Mouse (Mus musculus) myocyte (in vitro differentiated cells): ENCODE measurements at regions not wholly inside any gene's neighbourhood (a gene's known extent, or its start where the extent isn't known, plus 50 kb on each side); places are given as distances from the start of the nearest gene placed in this dataset.

Source experiments
- H3K27me3 ChIP-seq: one replicate; pipeline ENCODE4 v1.6.1; 2011; ENCODE audit not compliant: control insufficient read depth, insufficient read depth, insufficient read length
- H3K36me3 ChIP-seq: one replicate; pipeline ENCODE4 v1.6.1; 2011; ENCODE audit not compliant: control insufficient read depth, insufficient read depth
- H3K4me2 ChIP-seq: one replicate; pipeline ENCODE4 v1.6.1; 2011; ENCODE audit warnings: low read depth, control low read depth
- H3K4me3 ChIP-seq: one replicate; pipeline ENCODE4 v1.5.1; 2011; ENCODE audit warnings: mild to moderate bottlenecking, control low read depth, moderate library complexity
- H3K79me2 ChIP-seq: one replicate; pipeline ENCODE4 v1.6.1; 2011; ENCODE audit not compliant: control insufficient read depth, insufficient read depth
- H3ac ChIP-seq: one replicate; pipeline ENCODE4 v1.6.1; 2011; ENCODE audit not compliant: control insufficient read depth, insufficient read length
- CEBPB ChIP-seq: IDR thresholded peaks from 2 replicates; pipeline ENCODE4 v1.6.1; 2011; ENCODE audit warnings: mild to moderate bottlenecking, moderate library complexity; ENCODE audit not compliant: poor library complexity, insufficient read depth, severe bottlenecking
- E2F4 ChIP-seq: IDR thresholded peaks from one replicate; pipeline ENCODE4 v1.6.1; 2011; ENCODE audit warnings: mild to moderate bottlenecking, control low read depth, moderate library complexity; ENCODE audit not compliant: insufficient read depth
- MAX ChIP-seq: IDR thresholded peaks from one replicate; pipeline ENCODE4 v1.6.1; 2011; ENCODE audit warnings: low read depth, mild to moderate bottlenecking, control low read depth
- MYOD1 ChIP-seq, 3 experiments: IDR thresholded peaks; one replicate each; pipeline ENCODE4 v1.6.1; 2011; ENCODE audit warnings: control low read depth in 2 of 3, low read depth in 2 of 3, mild to moderate bottlenecking in 2 of 3, moderate library complexity in 1 of 3; ENCODE audit not compliant: insufficient read length in 2 of 3, control insufficient read depth in 1 of 3
- MYOG ChIP-seq, 3 experiments: IDR thresholded peaks; one replicate each; pipeline ENCODE4 v1.6.1; 2011; ENCODE audit warnings: control low read depth in 2 of 3, low read depth in 2 of 3, mild to moderate bottlenecking in 2 of 3; ENCODE audit not compliant: insufficient read length in 2 of 3, control insufficient read depth in 1 of 3, insufficient read depth in 1 of 3
- POLR2A ChIP-seq: IDR thresholded peaks from one replicate; pipeline ENCODE4 v1.6.1; 2011; ENCODE audit warnings: low read depth, mild to moderate bottlenecking, control low read depth, moderate library complexity; ENCODE audit not compliant: insufficient read length
- POLR2AphosphoS2 ChIP-seq: IDR thresholded peaks from one replicate; pipeline ENCODE4 v1.6.1; 2011; ENCODE audit warnings: low read depth, control low read depth; ENCODE audit not compliant: insufficient read length
- REST ChIP-seq: IDR thresholded peaks from one replicate; pipeline ENCODE4 v1.6.1; 2011; ENCODE audit warnings: mild to moderate bottlenecking, control low read depth, moderate library complexity; ENCODE audit not compliant: insufficient read depth, insufficient read length
- SRF ChIP-seq: IDR thresholded peaks from one replicate; pipeline ENCODE4 v1.6.1; 2011; ENCODE audit warnings: low read depth; ENCODE audit not compliant: control insufficient read depth, insufficient read length
- TCF12 ChIP-seq: IDR thresholded peaks from one replicate; pipeline ENCODE4 v1.6.1; 2011; ENCODE audit warnings: mild to moderate bottlenecking, control low read depth; ENCODE audit not compliant: poor library complexity, insufficient read depth, severe bottlenecking
- TCF3 ChIP-seq: IDR thresholded peaks from one replicate; pipeline ENCODE4 v1.6.1; 2011; ENCODE audit warnings: low read depth, control low read depth; ENCODE audit not compliant: insufficient read length
- USF1 ChIP-seq: IDR thresholded peaks from one replicate; pipeline ENCODE4 v1.6.1; 2011; ENCODE audit warnings: low read depth, mild to moderate bottlenecking, control low read depth, moderate library complexity

- Histone ChIP-seq H3K27me3 (no peaks in the 10 kb centered on the region), H3ac (no peak overlapping the region), H3K36me3 (no peaks in the 10 kb centered on the region), H3K79me2 (no peaks in the 10 kb centered on the region), H3K4me3 (no peak overlapping the region), H3K4me2 (no peak overlapping the region)
- TF ChIP-seq TCF12 (no peak), MYOD1 (IDR thresholded peaks at IDR 0.05; ENCODE audit: control insufficient read depth in 1 of 3, insufficient read length in 2 of 3, low read depth in 2 of 3) (no peak), TCF3 (no peak), POLR2AphosphoS2 (no peak), MAX (no peak), SRF (no peak), POLR2A (no peak), CEBPB (no peak), USF1 (no peak), MYOG (IDR thresholded peaks at IDR 0.05; ENCODE audit: control insufficient read depth in 1 of 3, insufficient read depth in 1 of 3, insufficient read length in 2 of 3, low read depth in 2 of 3) (no peak), E2F4 (no peak), REST (no peak)
These were observed 115.5 kb downstream of the Tomm20 start for GRCm38 (mm10) chr8:126830242-126830530.

- H3K79me2 ChIP-seq, result no peaks in the 10 kb centered on the region
These were observed 116.0 kb downstream of the Tomm20 start for GRCm38 (mm10) chr8:126829376-126830241.

GRCm38 (mm10) chr8:126827681-126828383 lies 117.8 kb downstream of the Tomm20 start:
- Histone ChIP-seq H3ac (no peak overlapping the region), H3K4me3 (no peak overlapping the region), H3K4me2 (peak overlapping the region; percentile 16), H3K27me3 (no peaks in the 10 kb centered on the region), H3K36me3 (no peaks in the 10 kb centered on the region), H3K79me2 (no peaks in the 10 kb centered on the region)
- TF ChIP-seq MYOG (IDR thresholded peaks at IDR 0.05; ENCODE audit: control insufficient read depth in 1 of 3, insufficient read depth in 1 of 3, insufficient read length in 2 of 3, low read depth in 2 of 3) (no peak), CEBPB (no peak), POLR2A (no peak), SRF (no peak), E2F4 (no peak), REST (no peak), POLR2AphosphoS2 (no peak), TCF3 (no peak), MYOD1 (IDR thresholded peaks at IDR 0.05; ENCODE audit: control insufficient read depth in 1 of 3, insufficient read length in 2 of 3, low read depth in 2 of 3) (no peak), USF1 (no peak)

More at GRCm38 (mm10) chr8:126829376-126830241, 116.0 kb downstream of the Tomm20 start:
- TF ChIP-seq TCF12, result no peak
- TF ChIP-seq E2F4, result no peak
- no peak for TF ChIP-seq CEBPB
- no peak for TF ChIP-seq SRF
- no peak for TF ChIP-seq POLR2A
- no peak for TF ChIP-seq USF1
- TF ChIP-seq REST, result no peak
- TF ChIP-seq TCF3, result no peak
- no peak for TF ChIP-seq POLR2AphosphoS2
- no peak for TF ChIP-seq MAX
- no peak for TF ChIP-seq MYOD1 (IDR thresholded peaks at IDR 0.05; ENCODE audit: control insufficient read depth in 1 of 3, insufficient read length in 2 of 3, low read depth in 2 of 3)
- no peak for TF ChIP-seq MYOG (IDR thresholded peaks at IDR 0.05; ENCODE audit: control insufficient read depth in 1 of 3, insufficient read depth in 1 of 3, insufficient read length in 2 of 3, low read depth in 2 of 3)
- Histone ChIP-seq H3K4me2 (no peak overlapping the region), H3K4me3 (no peak overlapping the region), H3ac (no peak overlapping the region), H3K36me3 (no peaks in the 10 kb centered on the region), H3K27me3 (no peaks in the 10 kb centered on the region)

GRCm38 (mm10) chr8:126826328-126827285 lies 119.0 kb downstream of the Tomm20 start:
- peak overlapping the region; percentile 62 for H3K4me2 ChIP-seq
- no peak for TF ChIP-seq SRF
- TF ChIP-seq TCF3, result no peak
- TF ChIP-seq MYOG (IDR thresholded peaks at IDR 0.05; ENCODE audit: control insufficient read depth in 1 of 3, insufficient read depth in 1 of 3, insufficient read length in 2 of 3, low read depth in 2 of 3), result peak in 2 of 3 experiments; percentile 30 to 81
- no peak for TF ChIP-seq MAX
- no peak for TF ChIP-seq REST
- TF ChIP-seq POLR2AphosphoS2, result no peak
- peak in 2 of 3 experiments; percentile 56 to 80 for TF ChIP-seq MYOD1 (IDR thresholded peaks at IDR 0.05; ENCODE audit: control insufficient read depth in 1 of 3, insufficient read length in 2 of 3, low read depth in 2 of 3)
- TF ChIP-seq USF1, result no peak
- 0 out of 2 replicates have a peak, but pooled peaks have one; percentile 43 for TF ChIP-seq CEBPB
- peak; percentile 53 for TF ChIP-seq TCF12
- TF ChIP-seq E2F4, result no peak
- peak; percentile 35 for TF ChIP-seq POLR2A
- H3K79me2 ChIP-seq, result no peaks in the 10 kb centered on the region
- H3K36me3 ChIP-seq, result no peaks in the 10 kb centered on the region
- H3ac ChIP-seq, result no peak overlapping the region
- H3K4me3 ChIP-seq, result no peak overlapping the region
- H3K27me3 ChIP-seq, result no peaks in the 10 kb centered on the region
